Comparison of ENCODE assay signal across 8 mouse cellular contexts in the genomic region with DNA sequence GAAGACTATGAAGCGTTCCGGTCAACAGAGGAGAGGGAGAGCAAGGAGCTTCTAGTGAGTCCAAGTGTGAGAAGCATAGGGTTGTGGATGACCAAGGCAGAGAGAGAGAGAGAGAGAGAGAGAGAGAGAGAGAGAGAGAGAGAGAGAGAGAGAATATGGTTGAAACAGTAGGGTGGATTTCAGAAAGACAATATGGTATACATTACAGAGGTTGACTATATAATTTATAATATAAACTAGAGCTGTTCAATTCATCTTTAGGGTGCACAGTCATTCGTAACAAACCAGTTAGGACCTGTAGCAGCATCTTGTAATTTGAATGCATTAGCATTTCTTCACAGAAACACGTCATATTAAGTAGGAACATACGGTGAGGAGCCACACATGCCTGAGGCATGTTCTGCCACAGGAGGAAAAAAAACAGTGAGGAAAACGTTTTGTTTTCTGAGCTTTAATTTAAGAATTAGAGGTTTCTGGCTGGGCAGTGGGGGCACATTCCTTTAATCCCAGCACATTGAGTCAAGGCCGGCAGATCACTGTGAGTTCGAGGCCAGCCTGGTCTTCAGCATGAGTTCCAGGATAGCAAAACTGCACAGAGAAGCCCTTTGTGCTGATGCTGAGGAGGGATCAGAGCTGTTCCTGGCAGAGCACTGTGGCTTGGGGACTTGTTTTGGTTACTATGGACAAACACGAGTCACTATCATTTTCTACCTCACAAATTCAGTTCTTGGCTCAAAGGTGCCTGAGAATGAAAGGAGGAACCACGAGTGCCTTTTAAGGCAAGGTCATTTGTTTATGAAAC. TPM values are rescaled to one million over a fixed set of nuclear protein-coding genes. Genes with fewer than 3 reads are reported as not detected.
DNase-seq lines count a peak whose midpoint lies in the region; ATAC-seq and TF ChIP-seq lines count a peak whose summit lies in the region.

No protein-coding gene starts in this region.

- H3K9me3 ChIP-seq in kidney, embryonic 15.5 days (replicated peaks), result no peaks in the 10 kb centered on the region
- no peaks in the 10 kb centered on the region for H3K9me3 ChIP-seq in hindbrain, embryonic 15.5 days
- H3K9me3 ChIP-seq in midbrain, postnatal 0 days (ENCODE audit: low read length), result no peaks in the 10 kb centered on the region

- TF ChIP-seq CTCF in bone marrow macrophage, adult 2 months (IDR thresholded peaks at IDR 0.05; ENCODE audit: low read depth, low read length), result no peak
- no peak for TF ChIP-seq CTCF in midbrain, postnatal 0 days (IDR thresholded peaks at IDR 0.05)

- 78% methylated on average over 10 of the region's 10 CpGs for WGBS in kidney, embryonic 15.5 days
- 75% methylated on average over 10 of the region's 10 CpGs for WGBS in hindbrain, embryonic 15.5 days
- WGBS in midbrain, postnatal 0 days, result 67% methylated on average over 10 of the region's 10 CpGs

- no peak for TF ChIP-seq POLR2A in bone marrow macrophage, adult 2 months (IDR thresholded peaks at IDR 0.05; ENCODE audit: borderline replicate concordance, low read depth, low read length)

- no peak overlapping the region for H3K9ac ChIP-seq in kidney, embryonic 15.5 days
- no peak overlapping the region for H3K9ac ChIP-seq in hindbrain, embryonic 15.5 days
- no peak overlapping the region for H3K9ac ChIP-seq in midbrain, postnatal 0 days (replicated peaks; ENCODE audit: low read length, poor library complexity, severe bottlenecking)

- DNase-seq in kidney, adult 8-10 months, result no peak
- DNase-seq in midbrain, postnatal 0 days (ENCODE audit: low spot score), result no peak
- no peak for DNase-seq in layer of hippocampus, postnatal 25 days (ENCODE audit: extremely low spot score in 1 of 2, low spot score in 1 of 2)
- DNase-seq in thymus, postnatal 4 days, result no peak
- no peak for DNase-seq in frontal cortex, postnatal 14 days (ENCODE audit: low spot score in 2 of 2)

- peaks cover 7% of the 10 kb centered on the region; the same call in 1 of the 2 replicates for H3K27me3 ChIP-seq in kidney, embryonic 15.5 days
- 0 out of 2 replicates have a peak, but pooled peaks cover 2% of the 10 kb centered on the region for H3K27me3 ChIP-seq in hindbrain, embryonic 15.5 days
- H3K27me3 ChIP-seq in midbrain, postnatal 0 days (ENCODE audit: insufficient read depth, low read length), result no peaks in the 10 kb centered on the region

- peak overlapping the region; percentile 89 for H3K4me3 ChIP-seq in kidney, embryonic 15.5 days (replicated peaks)
- peak overlapping the region; percentile 86 for H3K4me3 ChIP-seq in bone marrow macrophage, adult 2 months (ENCODE audit: insufficient read depth, low read length)
- peak overlapping the region; percentile 72 for H3K4me3 ChIP-seq in hindbrain, embryonic 15.5 days
- peak overlapping the region; percentile 86 for H3K4me3 ChIP-seq in midbrain, postnatal 0 days (ENCODE audit: low read depth, low read length)

- H3K27ac ChIP-seq in kidney, embryonic 15.5 days, result no peak overlapping the region
- H3K27ac ChIP-seq in bone marrow macrophage, adult 2 months (ENCODE audit: insufficient read depth, low read depth, low read length), result no peak overlapping the region; the same call in 1 of the 2 replicates
- no peak overlapping the region for H3K27ac ChIP-seq in hindbrain, embryonic 15.5 days (replicated peaks)
- no peak overlapping the region for H3K27ac ChIP-seq in midbrain, postnatal 0 days (ENCODE audit: low read depth, low read length)

- peaks cover 20% of the 10 kb centered on the region for H3K4me1 ChIP-seq in kidney, embryonic 15.5 days
- peaks cover 4% of the 10 kb centered on the region for H3K4me1 ChIP-seq in bone marrow macrophage, adult 2 months (ENCODE audit: control insufficient read depth, insufficient read depth, low read length)
- H3K4me1 ChIP-seq in hindbrain, embryonic 15.5 days (replicated peaks), result peaks cover 24% of the 10 kb centered on the region
- H3K4me1 ChIP-seq in midbrain, postnatal 0 days (ENCODE audit: insufficient read depth, low read length), result no peaks in the 10 kb centered on the region

- no peak for ATAC-seq in kidney, embryonic 15.5 days (replicated peaks; ENCODE audit: low FRiP score)
- no peak for ATAC-seq in hindbrain, embryonic 15.5 days (ENCODE audit: low FRiP score, low read depth)
- no peak for ATAC-seq in midbrain, postnatal 0 days (ENCODE audit: low FRiP score)

- H3K36me3 ChIP-seq in kidney, embryonic 15.5 days, result no peaks in the 10 kb centered on the region
- no peaks in the 10 kb centered on the region for H3K36me3 ChIP-seq in hindbrain, embryonic 15.5 days
- no peaks in the 10 kb centered on the region for H3K36me3 ChIP-seq in midbrain, postnatal 0 days (ENCODE audit: insufficient read depth, low read length)

- peak overlapping the region; percentile 86 for H3K4me2 ChIP-seq in kidney, embryonic 15.5 days
- H3K4me2 ChIP-seq in hindbrain, embryonic 15.5 days, result peak overlapping the region; percentile 64
- peak overlapping the region; percentile 85 for H3K4me2 ChIP-seq in midbrain, postnatal 0 days (ENCODE audit: low read depth, low read length, poor library complexity, severe bottlenecking)

RNA-seq across cellular contexts. Expression of a gene that starts 12.6 kb away (rescaled TPM):
- 1.6 and 2.9 TPM in 2 replicates for polyA plus RNA-seq in kidney, embryonic 15.5 days (2015; fragmentation: Nextera tagmentation; extraction: Ambion mirVana)
- polyA plus RNA-seq in bone marrow macrophage, adult 2 months (2012; ENCODE audit: insufficient read depth, insufficient read length, missing spikeins), result 4.8 and 11.3 TPM in 2 replicates
- polyA plus RNA-seq in hindbrain, embryonic 15.5 days (2015; fragmentation: Nextera tagmentation; extraction: Ambion mirVana), result 3.8 and 4.7 TPM in 2 replicates
- total RNA-seq in midbrain, postnatal 0 days (2014; rRNA removed), result 4.3 and 8.2 TPM in 2 replicates
- 2.4 and 3.0 TPM in 2 replicates for polyA plus RNA-seq in midbrain, postnatal 0 days (2015; fragmentation: Nextera tagmentation; extraction: Ambion mirVana)
- 1 to 10 TPM in 1 of 2 experiments, under 1 TPM in 1; 0.66 to 2.3 TPM for total RNA-seq in layer of hippocampus, postnatal 25 days (2021)

RNA-seq across cellular contexts. Expression of a gene that starts 13.1 kb away (rescaled TPM):
- 3.7 and 4.0 TPM in 2 replicates for polyA plus RNA-seq in kidney, embryonic 15.5 days (2015; fragmentation: Nextera tagmentation; extraction: Ambion mirVana)
- 1.0 and 1.1 TPM in 2 replicates for polyA plus RNA-seq in bone marrow macrophage, adult 2 months (2012; ENCODE audit: insufficient read depth, insufficient read length, missing spikeins)
- polyA plus RNA-seq in hindbrain, embryonic 15.5 days (2015; fragmentation: Nextera tagmentation; extraction: Ambion mirVana), result 3.1 and 3.7 TPM in 2 replicates
- 7.7 and 8.6 TPM in 2 replicates for total RNA-seq in midbrain, postnatal 0 days (2014; rRNA removed)
- 3.4 and 3.7 TPM in 2 replicates for polyA plus RNA-seq in midbrain, postnatal 0 days (2015; fragmentation: Nextera tagmentation; extraction: Ambion mirVana)
- 1 to 10 TPM; 1.6 to 2.1 TPM for total RNA-seq in layer of hippocampus, postnatal 25 days (2021)

RNA-seq across cellular contexts. Expression of a gene that starts 21.9 kb away (rescaled TPM):
- 6.6 and 7.0 TPM in 2 replicates for polyA plus RNA-seq in kidney, embryonic 15.5 days (2015; fragmentation: Nextera tagmentation; extraction: Ambion mirVana)
- 55.5 and 64.4 TPM in 2 replicates for polyA plus RNA-seq in bone marrow macrophage, adult 2 months (2012; ENCODE audit: insufficient read depth, insufficient read length, missing spikeins)
- polyA plus RNA-seq in hindbrain, embryonic 15.5 days (2015; fragmentation: Nextera tagmentation; extraction: Ambion mirVana), result 6.8 and 7.4 TPM in 2 replicates
- total RNA-seq in midbrain, postnatal 0 days (2014; rRNA removed), result 38.9 and 41.5 TPM in 2 replicates
- polyA plus RNA-seq in midbrain, postnatal 0 days (2015; fragmentation: Nextera tagmentation; extraction: Ambion mirVana), result 5.0 and 5.1 TPM in 2 replicates
- 10 to 100 TPM; 50.1 to 50.4 TPM for total RNA-seq in layer of hippocampus, postnatal 25 days (2021)

RNA-seq across cellular contexts. Expression of a gene that starts 32.4 kb away (rescaled TPM):
- polyA plus RNA-seq in kidney, embryonic 15.5 days (2015; fragmentation: Nextera tagmentation; extraction: Ambion mirVana), result 15.2 and 15.5 TPM in 2 replicates
- polyA plus RNA-seq in bone marrow macrophage, adult 2 months (2012; ENCODE audit: insufficient read depth, insufficient read length, missing spikeins), result 79.4 and 80.7 TPM in 2 replicates
- 3.5 and 5.2 TPM in 2 replicates for polyA plus RNA-seq in hindbrain, embryonic 15.5 days (2015; fragmentation: Nextera tagmentation; extraction: Ambion mirVana)
- total RNA-seq in midbrain, postnatal 0 days (2014; rRNA removed), result 6.2 and 7.6 TPM in 2 replicates
- 4.9 and 5.8 TPM in 2 replicates for polyA plus RNA-seq in midbrain, postnatal 0 days (2015; fragmentation: Nextera tagmentation; extraction: Ambion mirVana)
- 1 to 10 TPM; 4.4 TPM for total RNA-seq in layer of hippocampus, postnatal 25 days (2021)

RNA-seq across cellular contexts. Expression of a gene that starts 38.9 kb away (rescaled TPM):
- polyA plus RNA-seq in kidney, embryonic 15.5 days (2015; fragmentation: Nextera tagmentation; extraction: Ambion mirVana), result 775 and 792 TPM in 2 replicates
- 1,563 and 1,726 TPM in 2 replicates for polyA plus RNA-seq in bone marrow macrophage, adult 2 months (2012; ENCODE audit: insufficient read depth, insufficient read length, missing spikeins)
- polyA plus RNA-seq in hindbrain, embryonic 15.5 days (2015; fragmentation: Nextera tagmentation; extraction: Ambion mirVana), result 361 and 362 TPM in 2 replicates
- 932 and 1,043 TPM in 2 replicates for total RNA-seq in midbrain, postnatal 0 days (2014; rRNA removed)
- 317 and 331 TPM in 2 replicates for polyA plus RNA-seq in midbrain, postnatal 0 days (2015; fragmentation: Nextera tagmentation; extraction: Ambion mirVana)
- 100 to 1,000 TPM; 227 to 260 TPM for total RNA-seq in layer of hippocampus, postnatal 25 days (2021)
